Mouse (Mus musculus) gastrocnemius, adult 18-20 months (tissue): ENCODE measurements around the gene Olfr593. TPM values are rescaled to one million over a fixed set of nuclear protein-coding genes. Genes with fewer than 3 reads are reported as not detected.
"Not testable (repeated sequence)": the region's sequence is repeated elsewhere in the genome, so short reads cannot be mapped to it uniquely, and the experiment has no call there.

ENCODE experiments used
- DNase-seq: peaks from one replicate; pipeline ENCODE4 v3.0.0; 2021; ENCODE audit warnings: low spot score
- long read RNA-seq, 2 experiments: library from polyadenylated mRNA; stranded (forward); transcript quantifications; one replicate each; pipeline ENCODE4 v2.0.0; 2021
- microRNA-seq: library from miRNA; unstranded; fragments of <30 nt; microRNA quantifications from one replicate; pipeline ENCODE4 v1.2.0, GENCODE M21; 2021
- total RNA-seq, 2 experiments: library from RNA; stranded (reverse); gene quantifications; 2 replicates each; pipeline ENCODE4 v1.2.3; 2021

Olfr593 gene
- not detected for total RNA-seq
- long read RNA-seq, experiment 1: 0 reads
- long read RNA-seq, experiment 2: 0 reads

DNA sequence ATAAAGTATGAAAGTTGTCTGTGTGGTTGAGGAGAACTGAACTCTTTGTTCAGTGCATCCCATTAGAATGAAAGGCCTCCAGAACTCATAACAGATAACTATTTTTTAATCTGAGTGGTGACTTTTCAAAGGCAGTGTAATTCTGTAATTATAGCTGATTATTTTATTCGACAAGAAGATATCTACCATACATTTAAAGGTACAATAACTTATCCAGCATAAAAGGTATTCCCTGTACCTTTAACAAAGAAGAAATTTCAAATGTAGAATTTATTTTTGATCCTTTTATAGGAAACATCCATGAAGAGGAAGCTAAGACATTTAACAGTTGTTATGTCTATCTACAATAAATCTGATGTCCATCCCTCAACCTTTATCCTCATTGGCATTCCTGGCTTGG, at the start of gene Olfr593:
Gene Olfr593 (plus strand): TSS at position 301 of the 400 bp plus-strand sequence.
- no peak for DNase-seq

DNA sequence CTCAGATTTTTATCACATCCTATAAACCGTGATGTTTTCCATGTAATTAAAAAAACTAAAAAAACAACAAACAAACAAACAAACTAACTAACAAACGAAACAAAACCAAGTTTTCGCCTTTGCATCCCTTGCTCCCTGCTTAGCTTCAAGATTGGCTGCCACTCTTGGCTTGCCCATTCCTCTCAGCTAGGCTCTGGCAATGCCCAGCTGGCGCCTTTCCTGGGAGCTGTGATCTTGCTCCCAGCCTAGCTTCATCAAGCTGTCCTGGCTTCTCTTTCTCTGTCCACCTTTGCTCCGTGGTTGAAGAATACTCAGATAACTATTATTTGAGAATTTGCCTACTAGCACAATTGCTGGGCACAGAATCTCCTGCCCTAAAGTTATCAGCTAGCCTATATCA, 42.0 kb upstream of the Olfr593 start:
- DNase-seq: no peak

DNA sequence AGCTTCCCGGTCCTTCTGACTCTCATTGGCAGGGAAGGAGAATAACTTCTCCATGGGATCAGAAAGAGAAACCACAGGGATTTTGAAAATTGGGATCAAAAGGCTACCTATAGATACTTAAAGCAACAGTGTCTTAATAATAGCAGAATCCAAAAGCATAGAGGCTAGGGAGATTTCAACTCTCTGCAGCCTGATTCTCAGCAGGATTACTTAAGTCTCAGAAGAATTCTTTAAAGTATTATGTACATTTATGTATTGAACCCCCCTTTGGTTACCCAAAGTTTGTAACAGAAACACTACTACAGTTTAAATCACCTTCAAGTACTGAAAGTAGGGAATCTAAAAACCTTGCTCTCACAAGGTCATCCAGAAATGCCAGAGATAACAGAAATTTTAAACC, 33.4 kb upstream of the Olfr593 start, which contains the start of gene Olfr591:
Gene Olfr591 (minus strand): TSS at position 101 of the 400 bp plus-strand sequence.
- no peak for DNase-seq

DNA sequence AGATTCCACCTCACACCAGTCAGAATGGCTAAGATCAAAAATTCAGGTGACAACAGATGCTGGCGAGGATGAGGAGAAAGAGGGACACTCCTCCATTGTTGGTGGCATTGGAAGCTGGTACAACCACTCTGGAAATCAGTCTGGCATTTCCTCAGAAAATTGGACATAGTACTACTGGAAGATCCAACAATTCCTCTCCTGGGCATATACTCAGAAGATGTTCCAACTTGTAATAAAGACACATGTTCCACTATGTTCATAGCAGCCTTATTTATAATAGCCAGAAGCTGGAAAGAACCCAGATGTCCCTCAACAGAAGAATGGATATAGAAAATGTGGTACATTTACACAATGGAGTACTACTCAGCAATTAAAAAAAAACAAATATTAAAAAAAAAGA, 27.2 kb upstream of the Olfr593 start, which contains the start of gene Olfr592:
Gene Olfr592 (plus strand): TSS at position 301 of the 400 bp plus-strand sequence.
- not testable (repeated sequence) for DNase-seq

DNA sequence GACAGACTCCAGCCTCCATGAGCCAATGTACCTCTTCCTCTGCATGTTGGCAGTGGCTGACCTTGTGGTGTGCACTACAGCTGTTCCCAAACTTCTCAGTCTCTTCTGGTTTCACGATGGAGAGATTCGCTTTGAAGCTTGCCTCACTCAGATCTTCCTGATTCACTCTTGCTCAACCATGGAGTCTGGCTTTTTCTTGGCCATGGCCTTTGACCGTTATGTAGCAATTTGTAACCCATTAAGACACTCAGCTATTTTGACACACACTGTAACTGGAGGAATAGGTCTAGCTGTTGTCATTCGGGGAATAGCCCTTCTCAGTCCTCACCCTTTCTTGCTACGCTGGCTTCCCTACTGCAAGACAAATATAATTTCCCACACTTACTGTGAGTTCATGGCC, 388 bp downstream of the Olfr593 start:
- DNase-seq: not testable (repeated sequence)

DNA sequence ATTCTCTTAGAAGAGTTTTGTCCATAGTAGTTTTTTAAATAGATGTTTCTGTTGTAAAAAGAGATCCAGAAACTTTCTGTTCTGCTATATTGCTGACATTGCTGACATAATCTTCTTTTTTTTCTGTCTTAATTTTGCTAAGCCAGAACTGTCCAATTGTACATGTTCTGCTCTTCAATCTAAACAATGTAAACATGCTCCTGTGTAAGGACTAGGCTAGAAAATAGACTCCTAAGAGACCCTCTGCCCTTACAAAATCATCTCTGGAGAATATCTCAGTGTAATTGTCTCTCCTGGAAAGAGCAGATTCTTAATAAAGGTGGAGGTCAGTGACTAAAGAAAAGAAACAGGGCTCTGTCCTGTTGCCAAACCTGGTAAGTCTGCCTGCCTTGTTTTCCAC, 5.0 kb downstream of the Olfr593 start, which contains the start of gene Olfr594:
Gene Olfr594 (plus strand): TSS at position 301 of the 400 bp plus-strand sequence.
- DNase-seq: no peak

DNA sequence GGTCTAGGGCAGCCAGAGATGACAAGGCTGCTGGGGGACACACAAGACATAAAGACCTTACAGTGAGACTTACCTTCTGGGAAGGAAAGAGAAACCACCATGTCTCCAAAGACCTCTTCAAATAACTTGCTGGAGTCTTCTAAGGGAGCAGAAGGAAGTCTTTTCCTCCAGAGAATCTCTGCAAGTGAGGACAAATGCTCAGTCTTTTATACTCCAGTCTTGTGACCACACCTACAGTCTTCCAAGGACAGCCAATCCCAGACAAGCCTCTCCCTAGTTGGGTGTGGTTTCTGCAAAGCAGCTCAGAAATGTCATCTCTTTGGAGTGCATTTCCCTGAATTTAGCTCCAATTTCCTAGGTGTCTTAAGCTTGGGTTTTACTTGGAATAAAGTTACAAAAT, 40.7 kb downstream of the Olfr593 start, which contains the start of gene Usp17ld:
Gene Usp17ld (minus strand): TSS at position 101 of the 400 bp plus-strand sequence.
- DNase-seq: not testable (repeated sequence)

Small RNA genes lying within 50 kb of the gene (microRNA-seq; reads per million reads assigned to microRNA genes)
- gene Gm25171: not detected

Other genes starting within 250 kb of the Olfr593 start
- not detected for gene Olfr576, start 249.2 kb upstream of the Olfr593 start, total RNA-seq
- gene Olfr577, start 235.9 kb upstream of the Olfr593 start, total RNA-seq: not detected
- not detected for gene Olfr578, start 222.5 kb upstream of the Olfr593 start, total RNA-seq
- not detected for gene Olfr582, start 173.8 kb upstream of the Olfr593 start, total RNA-seq
- not detected for gene Olfr583, start 160.6 kb upstream of the Olfr593 start, total RNA-seq
- gene Olfr584, start 130.0 kb upstream of the Olfr593 start, total RNA-seq: not detected
- gene Olfr585, start 114.1 kb upstream of the Olfr593 start, total RNA-seq: not detected
- gene Olfr586, start 86.2 kb upstream of the Olfr593 start, total RNA-seq: not detected
- not detected for gene Olfr588-ps1, start 71.0 kb upstream of the Olfr593 start, total RNA-seq
- not detected for gene Olfr589, start 55.5 kb upstream of the Olfr593 start, total RNA-seq
- gene Olfr591, start 33.5 kb upstream of the Olfr593 start, total RNA-seq: not detected
- gene Olfr592, start 27.1 kb upstream of the Olfr593 start, total RNA-seq: not detected
- not detected for gene Olfr594, start 5.1 kb downstream of the Olfr593 start, total RNA-seq
- gene Usp17ld, start 40.6 kb downstream of the Olfr593 start, total RNA-seq: not detected
- not detected for gene Olfr596, start 93.8 kb downstream of the Olfr593 start, total RNA-seq
- not detected for gene Olfr597, start 104.5 kb downstream of the Olfr593 start, total RNA-seq
- not detected for gene Olfr598, start 111.7 kb downstream of the Olfr593 start, total RNA-seq
- gene Olfr599, start 124.1 kb downstream of the Olfr593 start, total RNA-seq: not detected
- gene Olfr600, start 137.8 kb downstream of the Olfr593 start, total RNA-seq: not detected
- not detected for gene Olfr601, start 150.8 kb downstream of the Olfr593 start, total RNA-seq
- gene Olfr603, start 174.3 kb downstream of the Olfr593 start, total RNA-seq: not detected
- not detected for gene Usp17lc, start 203.2 kb downstream of the Olfr593 start, total RNA-seq
- not detected for gene Olfr605, start 233.6 kb downstream of the Olfr593 start, total RNA-seq
- gene Olfr606, start 237.2 kb downstream of the Olfr593 start, total RNA-seq: not detected